Mouse (Mus musculus): ENCODE measurements around the gene Rela. TPM values are rescaled to one million over a fixed set of nuclear protein-coding genes. Genes with fewer than 3 reads are reported as not detected.

Rela gene
- total RNA-seq (2014; fragmentation: Nextera tagmentation) (37.1 and 46.4 TPM in 2 replicates), total RNA-seq (2017) (25.4 and 31.7 TPM in 2 replicates)

DNA sequence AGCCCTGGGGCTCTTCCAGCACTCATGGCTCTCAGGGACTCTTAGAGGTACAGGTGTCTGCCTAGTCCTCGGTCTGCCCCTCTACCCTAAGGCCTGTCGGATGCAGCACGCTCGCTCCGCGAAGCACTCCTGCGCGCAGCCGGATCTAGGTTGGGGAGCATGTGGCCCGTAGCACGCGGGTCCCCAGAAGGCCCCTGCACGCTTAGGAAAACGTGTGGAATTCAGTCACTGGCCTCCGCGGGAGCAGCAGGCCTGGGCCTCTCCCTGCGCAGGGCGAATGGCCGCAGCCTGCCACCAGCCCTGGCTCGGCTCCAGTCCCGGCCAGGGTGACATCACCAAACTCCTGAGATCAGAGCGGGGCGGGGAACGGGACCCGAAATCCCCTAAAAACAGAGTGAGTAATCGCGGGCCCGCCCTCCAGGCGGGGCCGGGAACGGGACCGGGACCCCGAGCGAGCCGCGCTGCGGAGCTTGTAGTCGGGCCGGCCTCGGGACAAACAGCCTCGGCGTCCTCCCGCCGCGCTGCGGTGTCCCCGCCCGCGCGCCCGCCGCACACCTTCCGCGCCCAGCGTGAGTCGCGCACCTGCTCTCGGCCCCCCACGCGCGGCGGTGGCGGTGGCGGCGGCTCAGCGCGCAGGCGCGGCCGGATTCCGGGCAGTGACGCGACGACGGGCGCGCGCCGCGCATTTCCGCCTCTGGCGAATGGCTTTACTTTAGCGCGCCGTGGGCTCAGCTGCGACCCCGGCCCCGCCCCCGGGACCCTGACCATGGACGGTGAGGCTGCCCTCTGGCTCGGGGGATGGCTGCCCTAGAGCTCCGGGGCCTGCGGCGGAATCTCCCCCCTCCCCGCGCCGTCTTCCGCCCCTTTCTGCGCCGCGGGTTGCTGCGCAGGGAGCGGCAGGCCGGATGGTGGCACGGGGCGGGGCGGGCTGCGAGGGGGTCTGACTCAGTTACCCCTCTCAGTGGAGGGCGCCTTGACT lies at the start of gene Rela:
Rela (plus strand) TSS at position 415 of the 979 bp plus-strand sequence.
- ATAC-seq (replicated peaks; ENCODE audit: poor library complexity, severe bottlenecking), result peak; percentile 82

DNA sequence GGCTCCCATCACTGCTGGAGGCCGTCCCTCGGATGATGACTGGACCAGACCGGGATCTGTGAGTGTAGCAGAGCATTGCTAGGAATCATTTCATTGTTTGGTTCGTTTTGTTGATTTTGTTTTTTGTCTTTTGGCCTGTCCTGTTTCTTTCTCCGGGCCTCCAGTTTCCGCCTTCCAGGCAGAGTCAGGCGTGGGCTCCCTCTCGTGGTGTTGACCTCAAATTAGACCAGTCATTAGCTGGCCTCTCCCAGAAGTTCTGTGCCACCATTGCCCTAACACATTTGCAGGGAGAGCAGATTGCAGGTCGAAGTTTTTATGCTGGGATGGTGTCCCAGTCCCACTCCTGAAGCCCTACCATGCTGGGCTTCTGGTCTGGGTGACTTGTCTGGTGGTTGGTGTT lies 48.1 kb upstream of the Rela start:
- ATAC-seq (replicated peaks; ENCODE audit: poor library complexity, severe bottlenecking), result no peak

- peak; percentile 72 for ATAC-seq (replicated peaks; ENCODE audit: poor library complexity, severe bottlenecking)
Measured at GRCm38 (mm10) chr19:5591888-5592287, 45.4 kb upstream of the Rela start.

DNA sequence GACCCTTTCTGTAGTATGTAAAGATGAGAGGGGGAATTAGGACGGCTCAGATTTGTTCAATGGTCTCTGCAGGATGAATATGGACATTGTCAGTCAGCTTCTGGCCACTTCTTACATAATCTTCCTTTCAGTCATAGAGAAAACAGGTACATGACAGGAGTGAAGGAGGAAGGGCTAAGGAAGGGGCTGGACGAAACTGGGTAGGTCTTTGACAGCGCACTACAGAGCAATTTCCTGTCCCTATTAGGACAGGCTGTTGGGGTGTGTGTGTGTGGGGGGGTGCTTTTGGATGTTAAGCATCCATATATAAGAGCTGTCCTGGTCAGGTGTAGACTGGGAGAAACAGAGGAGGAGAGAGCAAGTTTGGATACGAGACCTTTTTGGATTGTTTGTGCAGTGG lies 38.1 kb upstream of the Rela start:
- peak; percentile 59 for ATAC-seq (replicated peaks; ENCODE audit: poor library complexity, severe bottlenecking)

- peak; percentile 47 for ATAC-seq (replicated peaks; ENCODE audit: poor library complexity, severe bottlenecking)
Measured at GRCm38 (mm10) chr19:5601752-5602541, 35.3 kb upstream of the Rela start, which contains the start of gene Rnaseh2c. Gene Rnaseh2c, plus strand, starts transcription at chr19:5601873.

DNA sequence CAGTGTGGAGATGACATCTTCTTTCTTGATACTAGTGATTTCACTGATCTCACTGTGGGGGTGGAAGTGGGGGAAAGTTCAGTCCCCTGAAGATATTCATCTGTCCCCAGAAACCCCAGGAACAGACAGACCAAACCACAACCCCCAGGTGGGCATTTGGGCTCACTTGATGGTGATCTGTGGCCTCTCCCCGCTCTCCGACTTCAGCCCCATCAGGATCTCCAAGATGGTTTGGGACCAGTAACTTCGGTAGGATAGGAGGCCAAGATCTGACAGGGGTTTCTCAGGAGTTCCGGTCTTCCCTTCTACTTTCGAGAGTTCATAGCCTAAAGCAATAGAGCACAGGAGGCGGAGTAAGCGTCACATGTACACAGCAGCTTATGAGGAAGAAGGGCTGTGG lies 33.6 kb upstream of the Rela start:
- no peak for ATAC-seq (replicated peaks; ENCODE audit: poor library complexity, severe bottlenecking)

DNA sequence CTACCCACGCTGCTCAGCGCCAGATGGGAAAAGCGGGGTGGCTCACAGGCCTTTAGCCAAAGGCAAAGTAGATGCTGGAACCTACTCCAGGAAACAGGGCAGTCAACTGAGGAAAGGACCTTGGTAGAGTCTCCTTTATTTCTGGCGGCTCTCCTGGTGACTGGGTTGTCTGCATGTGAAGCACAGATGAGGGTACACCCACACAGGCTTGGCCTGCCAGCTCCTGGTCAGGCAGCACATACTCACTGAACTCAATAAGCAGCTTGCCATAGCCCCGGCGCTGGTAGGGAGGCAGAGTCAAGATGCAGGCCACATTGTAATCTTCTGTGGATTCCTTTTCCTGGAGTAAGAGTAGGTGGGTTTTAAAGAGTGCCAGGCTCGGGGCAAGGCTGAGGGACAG lies 32.2 kb upstream of the Rela start:
- no peak for ATAC-seq (replicated peaks; ENCODE audit: poor library complexity, severe bottlenecking)

- ATAC-seq (replicated peaks; ENCODE audit: poor library complexity, severe bottlenecking), result no peak
Measured at GRCm38 (mm10) chr19:5606196-5606595, 31.1 kb upstream of the Rela start.

DNA sequence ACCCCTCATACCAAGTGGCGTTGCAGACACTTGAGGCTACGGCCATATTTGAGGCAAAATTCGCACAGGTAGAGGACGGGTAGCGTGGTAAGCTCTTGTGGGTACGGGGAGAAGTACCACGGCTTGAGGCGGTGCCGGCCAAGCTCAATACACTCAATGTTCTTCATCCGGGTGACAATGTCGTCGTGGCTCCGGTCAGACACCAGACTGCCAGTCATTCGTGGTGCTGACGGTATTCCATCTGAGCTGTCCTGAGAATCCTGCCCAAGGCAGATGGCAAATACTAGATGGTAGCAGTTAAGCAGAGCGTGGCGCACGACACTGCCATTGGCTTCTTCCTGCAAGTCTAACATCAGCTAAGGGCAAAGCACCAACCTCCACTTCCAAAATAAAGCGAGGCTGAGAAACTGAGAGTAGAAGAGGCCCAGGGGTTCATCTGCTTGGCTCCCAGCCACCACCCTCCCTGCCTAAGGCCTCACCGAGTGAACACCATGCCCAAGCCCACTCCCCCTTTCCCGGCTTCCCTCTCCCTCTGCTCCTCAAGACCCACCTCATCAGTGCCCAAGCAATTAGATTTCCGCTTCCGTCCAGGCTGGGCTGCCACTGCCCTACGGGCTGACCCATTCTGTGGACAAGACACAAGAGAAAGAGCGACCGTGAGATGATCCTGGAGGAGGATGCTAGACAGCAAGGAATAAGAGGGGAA lies 29.4 kb upstream of the Rela start:
- ATAC-seq (replicated peaks; ENCODE audit: poor library complexity, severe bottlenecking), result no peak

- no peak for ATAC-seq (replicated peaks; ENCODE audit: poor library complexity, severe bottlenecking)
Measured at GRCm38 (mm10) chr19:5608707-5609106, 28.6 kb upstream of the Rela start.

GRCm38 (mm10) chr19:5609171-5609546 lies 28.1 kb upstream of the Rela start:
- ATAC-seq (replicated peaks; ENCODE audit: poor library complexity, severe bottlenecking), result no peak

- peak; percentile 76 for ATAC-seq (replicated peaks; ENCODE audit: poor library complexity, severe bottlenecking)
Measured at GRCm38 (mm10) chr19:5609547-5610404, 27.5 kb upstream of the Rela start, which contains the start of gene Kat5. Gene Kat5, minus strand, starts transcription at chr19:5610237.

- no peak for ATAC-seq (replicated peaks; ENCODE audit: poor library complexity, severe bottlenecking)
Measured at GRCm38 (mm10) chr19:5611973-5612372, 25.3 kb upstream of the Rela start.

DNA sequence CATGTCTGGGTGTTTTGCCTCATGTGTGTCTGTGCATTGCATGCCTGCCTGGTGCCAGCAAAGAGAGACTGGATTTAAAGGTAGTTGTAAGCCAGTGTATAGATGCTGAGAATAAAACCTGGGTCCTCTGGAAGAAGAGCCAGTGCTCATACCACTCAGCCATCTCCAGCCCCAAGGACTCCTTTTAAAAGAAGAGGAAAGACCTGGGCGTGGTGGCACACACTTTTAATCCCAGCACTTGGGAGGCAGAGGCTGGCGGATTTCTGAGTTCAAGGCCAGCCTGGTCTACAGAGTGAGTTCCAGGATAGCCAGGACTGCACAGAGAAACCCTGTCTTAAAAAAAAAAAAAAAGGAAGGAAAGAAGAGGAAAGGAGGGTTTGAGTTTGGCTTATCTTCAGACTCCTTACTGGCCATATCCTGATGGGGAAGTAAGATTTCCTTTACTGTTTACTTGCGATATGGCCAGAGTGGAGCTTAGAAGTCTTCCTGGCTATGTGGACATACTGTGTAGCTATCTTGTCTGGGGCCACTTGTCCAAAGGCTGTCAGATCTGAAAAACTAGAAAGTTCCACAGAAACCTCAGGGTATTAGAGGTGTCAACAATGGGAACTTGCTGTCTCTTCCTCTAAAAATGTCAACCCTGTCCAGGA lies 24.4 kb upstream of the Rela start:
- peak; percentile 48 for ATAC-seq (replicated peaks; ENCODE audit: poor library complexity, severe bottlenecking)

DNA sequence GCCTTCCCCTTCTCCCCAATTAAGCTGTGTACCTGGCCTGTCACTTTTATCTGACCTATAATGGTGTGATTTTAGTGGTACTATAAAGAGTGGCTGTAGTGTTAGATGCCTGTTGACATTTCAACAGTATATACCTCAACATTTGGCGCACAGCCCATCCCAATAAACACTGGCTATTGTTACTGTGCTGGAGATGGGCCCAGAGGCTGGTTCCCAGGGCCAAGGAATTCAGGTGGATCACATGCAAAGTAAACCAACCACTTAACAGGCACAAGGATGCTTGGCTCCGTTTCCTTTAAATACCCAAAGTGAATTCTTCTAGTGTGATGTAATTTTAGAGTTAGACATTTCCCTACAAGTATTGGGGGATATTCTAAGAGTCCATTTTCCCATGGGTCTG lies 22.3 kb upstream of the Rela start:
- ATAC-seq (replicated peaks; ENCODE audit: poor library complexity, severe bottlenecking), result no peak

DNA sequence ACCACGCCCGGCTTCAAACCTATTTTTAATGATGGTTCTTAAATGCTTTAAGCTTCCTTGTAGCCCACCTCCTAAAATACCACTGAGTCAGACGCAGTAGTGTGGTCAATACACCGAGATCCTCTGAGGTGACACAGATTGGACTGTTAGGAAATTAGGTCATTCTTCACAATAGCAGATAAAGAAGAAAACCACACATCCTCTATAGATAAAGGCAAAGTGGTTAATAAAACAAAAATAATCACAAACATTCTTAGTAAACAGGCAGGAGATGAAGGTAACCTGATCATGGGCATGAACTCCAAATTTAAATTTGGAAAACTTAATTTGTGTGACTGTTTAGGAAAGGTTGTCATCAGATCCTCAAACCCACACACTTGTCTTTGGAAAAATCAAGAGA lies 17.3 kb upstream of the Rela start:
- ATAC-seq (replicated peaks; ENCODE audit: poor library complexity, severe bottlenecking), result no peak

GRCm38 (mm10) chr19:5621884-5622283 lies 15.4 kb upstream of the Rela start:
- peak; percentile 69 for ATAC-seq (replicated peaks; ENCODE audit: poor library complexity, severe bottlenecking)

DNA sequence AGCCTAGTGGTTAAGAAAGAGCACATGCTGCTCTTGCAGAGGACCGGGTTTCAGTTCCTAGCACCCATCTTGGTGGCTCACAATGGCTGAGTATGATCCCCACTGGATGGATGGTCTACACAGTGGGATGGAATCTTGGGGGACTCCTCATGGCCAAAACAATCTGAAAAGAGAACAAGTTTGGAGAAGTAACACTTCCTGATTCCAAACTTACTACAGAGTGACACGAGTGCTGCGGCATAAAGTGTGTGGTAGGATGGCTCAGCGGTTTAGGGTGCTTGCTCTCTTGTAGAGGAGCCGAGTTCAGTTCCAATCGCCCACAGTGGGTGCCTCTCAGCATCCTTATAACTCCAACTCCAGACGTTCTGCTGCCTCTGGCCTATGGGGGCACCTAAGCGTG lies 12.0 kb upstream of the Rela start:
- ATAC-seq (replicated peaks; ENCODE audit: poor library complexity, severe bottlenecking), result peak; percentile 69

GRCm38 (mm10) chr19:5629907-5630306 lies 7.4 kb upstream of the Rela start:
- ATAC-seq (replicated peaks; ENCODE audit: poor library complexity, severe bottlenecking), result no peak
